Mouse (Mus musculus) hindbrain, embryonic 10.5 days (tissue): ENCODE results near the gene Bcl11b. TPM values are rescaled to one million over a fixed set of nuclear protein-coding genes. Genes with fewer than 3 reads are reported as not detected.

Source experiments
- DNase-seq: peaks from one replicate; pipeline ENCODE4 v3.0.0-alpha.2; 2017; ENCODE audit warnings: low spot score
- H3K27ac ChIP-seq: fragments of 300-500 bp; sonication (generic); 2 replicates; pipeline ENCODE4 v1.5.1; 2016; ENCODE audit warnings: mild to moderate bottlenecking, moderate library complexity
- H3K27me3 ChIP-seq: fragments of 300-500 bp; sonication (generic); 2 replicates; pipeline ENCODE4 v1.6.1; 2016; ENCODE audit warnings: mild to moderate bottlenecking; ENCODE audit not compliant: poor library complexity, insufficient read depth, severe bottlenecking
- H3K36me3 ChIP-seq: fragments of 300-500 bp; sonication (generic); 2 replicates; pipeline ENCODE4 v1.6.1; 2016; ENCODE audit warnings: mild to moderate bottlenecking, moderate library complexity
- H3K4me1 ChIP-seq: fragments of 300-500 bp; sonication (generic); replicated peaks from 2 replicates; pipeline ENCODE4 v1.6.1; 2016; ENCODE audit warnings: mild to moderate bottlenecking
- H3K4me3 ChIP-seq: fragments of 300-500 bp; sonication (generic); 2 replicates; pipeline ENCODE4 v1.5.1; 2016; ENCODE audit warnings: mild to moderate bottlenecking, moderate library complexity
- H3K9me3 ChIP-seq: fragments of 300-500 bp; sonication (generic); 2 replicates; pipeline ENCODE4 v1.6.1; 2016; ENCODE audit warnings: mild to moderate bottlenecking, moderate library complexity
- WGBS: fragments of 180-500 bp; shearing (Covaris S2); methylation state at CpG from one replicate; pipeline ENCODE4 v1.1.7; 2016; 5-methylcytosine and 5-hydroxymethylcytosine counted together
- polyA plus RNA-seq: library from polyadenylated mRNA; unstranded; fragments of >200 nt; fragmentation: Nextera tagmentation; extraction: Ambion mirVana; gene quantifications from 2 replicates; pipeline ENCODE4 v1.2.1, GENCODE M21; 2016

Bcl11b gene
- polyA plus RNA-seq, 1 experiment from 2014 or later: 3.3 TPM

GRCm38 (mm10) chr12:107923963-107924362 lies 79.4 kb downstream of the Bcl11b start:
- WGBS: 78% methylated on average over 3 of the region's 3 CpGs
- H3K4me1 ChIP-seq: peaks cover 56% of the 10 kb centered on the region
- H3K27me3 ChIP-seq: peaks cover 2% of the 10 kb centered on the region; the same call in 1 of the 2 replicates
- DNase-seq: no peak
- 0 out of 2 replicates have a peak overlapping the region, but pooled peaks have one; percentile 23 for H3K27ac ChIP-seq
- H3K9me3 ChIP-seq: no peaks in the 10 kb centered on the region
- H3K36me3 ChIP-seq: no peaks in the 10 kb centered on the region
- H3K4me3 ChIP-seq: no peak overlapping the region

- H3K9me3 ChIP-seq: peaks cover 2% of the 10 kb centered on the region
- WGBS: 94% methylated on average over 7 of the region's 7 CpGs
- no peak for DNase-seq
- peaks cover 2% of the 10 kb centered on the region; the same call in 1 of the 2 replicates for H3K27me3 ChIP-seq
- H3K27ac ChIP-seq: no peak overlapping the region
- H3K36me3 ChIP-seq: peaks cover 4% of the 10 kb centered on the region
- H3K4me3 ChIP-seq: no peak overlapping the region
- peaks cover 40% of the 10 kb centered on the region for H3K4me1 ChIP-seq
These were observed 81.2 kb downstream of the Bcl11b start for GRCm38 (mm10) chr12:107922180-107922579.

- peaks cover 38% of the 10 kb centered on the region for H3K4me1 ChIP-seq
- peak overlapping the region; percentile 64; the same call in 1 of the 2 replicates for H3K27ac ChIP-seq
- H3K9me3 ChIP-seq: peaks cover 8% of the 10 kb centered on the region
- H3K4me3 ChIP-seq: no peak overlapping the region
- DNase-seq: no peak
- WGBS: 91% methylated on average over 7 of the region's 7 CpGs
- peaks cover 10% of the 10 kb centered on the region for H3K36me3 ChIP-seq
- peaks cover 2% of the 10 kb centered on the region; the same call in 1 of the 2 replicates for H3K27me3 ChIP-seq
These were observed 81.8 kb downstream of the Bcl11b start for GRCm38 (mm10) chr12:107921566-107921965.

DNA sequence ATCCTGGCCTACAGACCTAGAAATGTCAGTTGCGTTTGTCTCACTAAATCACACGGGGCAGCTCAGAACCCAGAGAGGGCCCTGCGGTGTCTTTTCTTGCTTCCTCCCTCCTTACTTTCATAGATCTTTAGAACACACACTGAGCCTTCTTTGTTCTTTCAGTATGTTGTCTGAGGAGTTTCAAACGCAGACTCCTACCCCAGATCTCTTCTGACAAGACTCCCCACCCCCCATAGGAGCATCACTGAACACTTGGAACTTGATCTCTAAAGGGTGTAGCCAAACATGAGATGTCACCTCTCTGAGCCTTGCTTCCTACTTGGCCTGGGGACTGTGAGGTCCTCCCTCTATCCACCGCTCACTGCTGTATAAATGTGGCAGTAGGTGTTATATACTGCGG lies 82.2 kb downstream of the Bcl11b start:
- no peak for DNase-seq
- WGBS: 63% methylated on average over 6 of the region's 6 CpGs
- Histone ChIP-seq H3K27me3 (peaks cover 2% of the 10 kb centered on the region; the same call in 1 of the 2 replicates), H3K9me3 (peaks cover 12% of the 10 kb centered on the region), H3K4me3 (no peak overlapping the region), H3K36me3 (peaks cover 14% of the 10 kb centered on the region), H3K4me1 (peaks cover 38% of the 10 kb centered on the region), H3K27ac (peak overlapping the region; percentile 64)

DNA sequence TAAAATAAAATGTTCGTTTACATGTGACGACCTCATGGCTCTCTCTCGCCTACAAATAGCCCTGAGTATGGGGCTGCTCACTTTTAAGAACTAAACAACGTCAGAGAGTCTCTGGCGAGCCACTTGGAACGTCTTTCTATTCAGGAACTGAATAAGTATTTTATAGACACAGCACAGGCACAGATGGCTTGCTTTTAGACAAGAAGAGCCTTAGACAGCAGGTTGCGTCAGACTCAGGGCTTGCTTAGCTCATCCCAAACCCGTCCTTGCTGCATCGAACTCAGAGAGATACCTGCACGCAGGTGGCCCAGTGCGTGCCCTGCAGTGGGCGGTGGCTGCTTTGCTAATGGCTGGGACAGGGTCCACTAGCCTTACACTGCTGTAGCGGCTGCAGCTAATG lies 82.7 kb downstream of the Bcl11b start:
- Histone ChIP-seq H3K4me1 (peaks cover 38% of the 10 kb centered on the region), H3K27me3 (peaks cover 2% of the 10 kb centered on the region; the same call in 1 of the 2 replicates), H3K27ac (peak overlapping the region; percentile 64), H3K4me3 (no peak overlapping the region), H3K36me3 (peaks cover 19% of the 10 kb centered on the region), H3K9me3 (peaks cover 16% of the 10 kb centered on the region)
- no peak for DNase-seq
- WGBS: 84% methylated on average over 13 of the region's 13 CpGs

- 95% methylated on average over 2 of the region's 2 CpGs for WGBS
- Histone ChIP-seq H3K9me3 (peaks cover 23% of the 10 kb centered on the region), H3K36me3 (peaks cover 25% of the 10 kb centered on the region), H3K27ac (no peak overlapping the region), H3K27me3 (peaks cover 2% of the 10 kb centered on the region; the same call in 1 of the 2 replicates), H3K4me1 (peaks cover 35% of the 10 kb centered on the region), H3K4me3 (no peak overlapping the region)
- DNase-seq: no peak
These were observed 83.3 kb downstream of the Bcl11b start for GRCm38 (mm10) chr12:107920076-107920475.

DNA sequence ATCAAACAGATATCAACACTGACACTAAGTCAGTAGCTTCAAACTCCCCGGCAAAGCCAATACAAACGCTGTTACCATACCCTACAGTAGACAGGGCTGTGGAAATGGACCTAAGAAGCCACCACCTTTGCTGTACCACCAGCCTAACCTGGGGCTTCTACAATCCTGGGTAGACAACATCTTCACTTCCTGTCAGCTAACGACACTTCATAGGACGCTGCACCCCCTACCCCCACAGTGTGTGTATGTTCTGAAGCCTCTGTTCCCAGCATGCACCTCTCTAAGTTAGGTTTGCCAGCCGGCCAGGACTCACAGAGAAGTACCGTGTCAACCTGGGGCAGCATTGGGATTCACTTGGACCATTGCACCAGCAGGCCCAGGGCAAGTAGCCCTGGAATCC lies 84.6 kb downstream of the Bcl11b start:
- 92% methylated on average over 6 of the region's 6 CpGs for WGBS
- Histone ChIP-seq H3K36me3 (peaks cover 31% of the 10 kb centered on the region), H3K9me3 (peaks cover 23% of the 10 kb centered on the region), H3K27ac (no peak overlapping the region), H3K4me3 (no peak overlapping the region), H3K27me3 (no peaks in the 10 kb centered on the region), H3K4me1 (peaks cover 23% of the 10 kb centered on the region)
- DNase-seq: no peak

- Histone ChIP-seq H3K27me3 (no peaks in the 10 kb centered on the region), H3K36me3 (peaks cover 31% of the 10 kb centered on the region), H3K4me3 (no peak overlapping the region), H3K27ac (no peak overlapping the region), H3K9me3 (peaks cover 23% of the 10 kb centered on the region), H3K4me1 (peaks cover 13% of the 10 kb centered on the region)
- WGBS: 96% methylated on average over 39 of the region's 39 CpGs
- DNase-seq: no peak
These were observed 87.4 kb downstream of the Bcl11b start for GRCm38 (mm10) chr12:107916008-107916407.

DNA sequence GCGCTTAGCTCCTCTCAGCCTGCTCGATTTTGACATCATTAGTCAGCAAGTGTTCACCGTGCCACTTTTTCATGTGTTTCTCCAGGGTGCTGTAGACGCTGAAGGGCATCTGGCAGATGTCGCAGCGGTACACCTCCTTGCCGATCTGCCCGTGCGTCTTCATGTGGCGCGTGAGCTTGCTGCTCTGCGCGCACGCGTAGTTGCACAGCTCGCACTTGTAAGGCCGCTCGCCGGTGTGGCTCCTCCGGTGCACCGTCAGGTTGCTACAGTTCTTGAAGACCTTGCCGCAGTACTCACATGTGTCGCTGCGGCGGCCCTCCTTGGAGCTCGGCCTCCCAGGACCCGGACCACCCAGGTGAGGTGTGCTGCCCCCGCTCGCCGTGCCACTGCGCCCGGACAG lies 88.0 kb downstream of the Bcl11b start:
- Histone ChIP-seq H3K36me3 (peaks cover 31% of the 10 kb centered on the region), H3K4me3 (no peak overlapping the region), H3K4me1 (peaks cover 7% of the 10 kb centered on the region), H3K9me3 (peaks cover 23% of the 10 kb centered on the region), H3K27me3 (no peaks in the 10 kb centered on the region), H3K27ac (no peak overlapping the region)
- 97% methylated on average over 32 of the region's 32 CpGs for WGBS
- no peak for DNase-seq

GRCm38 (mm10) chr12:107908826-107909225 lies 94.6 kb downstream of the Bcl11b start:
- Histone ChIP-seq H3K4me3 (no peak overlapping the region), H3K27me3 (no peaks in the 10 kb centered on the region), H3K27ac (no peak overlapping the region), H3K4me1 (peaks cover 29% of the 10 kb centered on the region), H3K36me3 (no peaks in the 10 kb centered on the region), H3K9me3 (peaks cover 10% of the 10 kb centered on the region)
- WGBS: 88% methylated on average over 11 of the region's 11 CpGs
- no peak for DNase-seq

- no peak for DNase-seq
- no peaks in the 10 kb centered on the region for H3K36me3 ChIP-seq
- no peaks in the 10 kb centered on the region for H3K27me3 ChIP-seq
- H3K4me1 ChIP-seq: peaks cover 28% of the 10 kb centered on the region
- H3K9me3 ChIP-seq: peaks cover 10% of the 10 kb centered on the region
- no peak overlapping the region for H3K27ac ChIP-seq
- 92% methylated on average over 3 of the region's 3 CpGs for WGBS
- no peak overlapping the region for H3K4me3 ChIP-seq
These were observed 98.1 kb downstream of the Bcl11b start for GRCm38 (mm10) chr12:107905333-107905732.

GRCm38 (mm10) chr12:107904457-107904856 lies 98.9 kb downstream of the Bcl11b start:
- Histone ChIP-seq H3K27me3 (no peaks in the 10 kb centered on the region), H3K9me3 (peaks cover 10% of the 10 kb centered on the region), H3K4me1 (peaks cover 27% of the 10 kb centered on the region), H3K36me3 (no peaks in the 10 kb centered on the region), H3K27ac (0 out of 2 replicates have a peak overlapping the region, but pooled peaks have one; percentile 2), H3K4me3 (no peak overlapping the region)
- no peak for DNase-seq
- 84% methylated on average over 11 of the region's 11 CpGs for WGBS

DNA sequence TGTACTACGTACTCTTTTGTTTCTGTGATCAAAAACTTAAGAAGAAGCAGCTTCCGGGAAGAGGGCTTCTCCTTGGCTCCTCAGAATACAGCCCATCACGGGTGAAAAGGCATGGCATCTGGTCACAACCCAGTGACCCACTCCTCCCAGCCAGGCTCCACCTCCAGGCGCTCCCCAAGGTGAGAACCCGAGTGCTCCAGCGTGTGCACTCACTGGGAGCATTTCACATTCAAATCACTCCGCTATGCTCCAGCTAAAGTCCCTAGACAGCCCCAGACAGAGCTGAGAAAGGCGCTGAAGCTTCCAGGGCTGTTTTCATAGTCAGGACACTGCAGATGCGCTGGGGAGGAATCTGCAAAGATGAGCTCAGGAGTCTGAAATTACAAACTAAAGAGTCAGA lies 99.5 kb downstream of the Bcl11b start:
- Histone ChIP-seq H3K4me3 (no peak overlapping the region), H3K36me3 (no peaks in the 10 kb centered on the region), H3K4me1 (peaks cover 22% of the 10 kb centered on the region), H3K9me3 (peaks cover 10% of the 10 kb centered on the region), H3K27me3 (no peaks in the 10 kb centered on the region), H3K27ac (no peak overlapping the region)
- 35% methylated on average over 9 of the region's 9 CpGs for WGBS
- DNase-seq: no peak

DNA sequence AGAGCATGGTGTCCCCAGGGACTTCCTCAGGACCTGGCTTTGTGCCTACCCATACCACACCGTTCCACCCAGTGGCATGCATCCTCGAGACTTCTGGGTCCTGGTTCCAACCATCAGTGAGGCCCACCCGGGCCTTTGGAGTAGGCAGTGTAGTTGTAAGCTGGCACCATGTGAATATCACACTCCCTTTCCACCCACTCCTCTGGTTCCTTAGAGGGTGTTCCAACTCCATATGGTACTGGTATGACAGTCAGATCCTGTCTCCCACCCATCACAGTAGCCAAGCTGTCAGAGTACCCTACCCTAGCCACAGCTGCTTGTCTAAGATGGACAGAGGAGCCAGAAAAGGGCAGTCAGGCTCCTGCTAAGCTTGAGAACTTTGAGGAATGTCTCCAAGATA lies 112.0 kb downstream of the Bcl11b start:
- Histone ChIP-seq H3K36me3 (no peaks in the 10 kb centered on the region), H3K4me3 (no peak overlapping the region), H3K27ac (no peak overlapping the region), H3K9me3 (no peaks in the 10 kb centered on the region), H3K27me3 (peaks cover 18% of the 10 kb centered on the region), H3K4me1 (peaks cover 48% of the 10 kb centered on the region)
- DNase-seq: no peak
- 93% methylated on average over 3 of the region's 3 CpGs for WGBS
